Mouse (Mus musculus) limb, embryonic 14.5 days (tissue): ENCODE measurements around the gene Tent2. TPM values are rescaled to one million over a fixed set of nuclear protein-coding genes. Genes with fewer than 3 reads are reported as not detected.

Experiments
- ATAC-seq: fragments of 200-750 bp; cut with Nextera tagmentation; 2 replicates; pipeline ENCODE4 v1.8.0; 2017; ENCODE audit warnings: low read depth, moderate number of reproducible peaks, moderate TSS enrichment; ENCODE audit not compliant: low FRiP score
- DNase-seq: peaks from one replicate; pipeline ENCODE4 v3.0.0-alpha.2; 2015; ENCODE audit warnings: low spot score
- H3K27ac ChIP-seq: fragments of 300-500 bp; sonication (generic); replicated peaks from 2 replicates; pipeline ENCODE4 v1.5.1; 2014; ENCODE audit warnings: low read depth, mild to moderate bottlenecking, low read length, moderate library complexity, mixed read lengths
- H3K27me3 ChIP-seq: fragments of 300-500 bp; sonication (generic); 2 replicates; pipeline ENCODE4 v1.6.1; 2014; ENCODE audit warnings: low read length, mixed read lengths; ENCODE audit not compliant: control insufficient read depth, insufficient read depth
- H3K36me3 ChIP-seq: fragments of 300-500 bp; sonication (generic); 2 replicates; pipeline ENCODE4 v1.6.1; 2014; ENCODE audit warnings: mild to moderate bottlenecking, low read length, moderate library complexity, mixed read lengths; ENCODE audit not compliant: control insufficient read depth, insufficient read depth
- H3K4me1 ChIP-seq: fragments of 300-500 bp; sonication (generic); 2 replicates; pipeline ENCODE4 v1.6.1; 2014; ENCODE audit warnings: antibody characterized with exemption, low read length, mixed read lengths; ENCODE audit not compliant: control insufficient read depth, insufficient read depth
- H3K4me2 ChIP-seq: fragments of 300-500 bp; sonication (generic); replicated peaks from 2 replicates; pipeline ENCODE4 v1.6.1; 2014; ENCODE audit warnings: low read depth, mild to moderate bottlenecking, low read length, moderate library complexity; ENCODE audit not compliant: severe bottlenecking
- H3K4me3 ChIP-seq: fragments of 300-500 bp; sonication (generic); replicated peaks from 2 replicates; pipeline ENCODE4 v1.5.1; 2014; ENCODE audit warnings: low read length
- H3K9ac ChIP-seq: fragments of 300-500 bp; sonication (generic); 2 replicates; pipeline ENCODE4 v1.6.1; 2014; ENCODE audit warnings: mild to moderate bottlenecking, low read depth, low read length, moderate library complexity; ENCODE audit not compliant: severe bottlenecking
- H3K9me3 ChIP-seq: fragments of 300-500 bp; sonication (generic); 2 replicates; pipeline ENCODE4 v1.6.1; 2016; ENCODE audit warnings: low read length; ENCODE audit not compliant: control insufficient read depth
- POLR2A ChIP-seq: fragments of 200-500 bp; IDR thresholded peaks from 2 replicates; pipeline ENCODE4 v1.8.0; 2012; ENCODE audit warnings: inconsistent platforms, mild to moderate bottlenecking, moderate library complexity, borderline replicate concordance; ENCODE audit not compliant: insufficient read depth, insufficient read length; ENCODE audit errors: extremely low read depth
- WGBS: fragments of 180-500 bp; shearing (Covaris S2); extraction: QIAGEN DNeasy Blood & Tissue Kit; methylation state at CpG from one replicate; pipeline ENCODE4 v1.1.7; 2014; 5-methylcytosine and 5-hydroxymethylcytosine counted together
- polyA plus RNA-seq, 2 experiments: library from polyadenylated mRNA; depleted of rRNA in 1 of 2; stranded (reverse) in 1 of 2; unstranded in 1 of 2; fragments of >200 nt; fragmentation: Nextera tagmentation in 1 of 2; extraction: Ambion mirVana in 1 of 2; gene quantifications; 2 replicates each; pipeline versions ENCODE4 v1.2.1 to v1.2.3; 2012 to 2014

Tent2 gene
- polyA plus RNA-seq, 2 experiments: 74.6 to 76.1 TPM

DNA sequence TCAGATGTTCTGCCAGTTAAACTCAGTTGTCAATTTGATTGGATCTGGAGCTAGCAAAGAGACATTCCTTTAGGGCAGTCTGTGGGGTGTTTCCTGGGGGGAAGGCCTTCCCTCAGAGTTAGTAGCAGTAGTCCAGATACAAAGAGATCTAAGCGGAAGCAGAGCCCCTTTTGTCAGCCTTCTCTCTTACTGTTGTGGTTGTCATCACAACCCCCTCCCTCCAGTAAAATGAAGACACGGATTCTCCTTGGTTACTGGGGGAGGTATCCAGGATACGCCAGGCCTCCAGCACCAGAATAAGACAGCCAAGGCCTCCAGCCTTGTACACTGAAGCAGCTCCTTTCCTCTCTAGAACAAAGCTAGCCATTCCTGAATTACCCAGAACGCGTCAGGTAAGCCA, 63.2 kb downstream of the Tent2 start:
- H3K4me1 ChIP-seq: no peaks in the 10 kb centered on the region
- no peak overlapping the region for H3K4me3 ChIP-seq
- H3K36me3 ChIP-seq: no peaks in the 10 kb centered on the region
- no peak overlapping the region for H3K4me2 ChIP-seq
- ATAC-seq (no peak), DNase-seq (no peak)
- H3K27ac ChIP-seq: no peak overlapping the region
- H3K9ac ChIP-seq: no peak overlapping the region
- WGBS: 86% methylated on average over 5 of the region's 5 CpGs
- no peaks in the 10 kb centered on the region for H3K9me3 ChIP-seq
- no peaks in the 10 kb centered on the region for H3K27me3 ChIP-seq
- no peak for TF ChIP-seq POLR2A

DNA sequence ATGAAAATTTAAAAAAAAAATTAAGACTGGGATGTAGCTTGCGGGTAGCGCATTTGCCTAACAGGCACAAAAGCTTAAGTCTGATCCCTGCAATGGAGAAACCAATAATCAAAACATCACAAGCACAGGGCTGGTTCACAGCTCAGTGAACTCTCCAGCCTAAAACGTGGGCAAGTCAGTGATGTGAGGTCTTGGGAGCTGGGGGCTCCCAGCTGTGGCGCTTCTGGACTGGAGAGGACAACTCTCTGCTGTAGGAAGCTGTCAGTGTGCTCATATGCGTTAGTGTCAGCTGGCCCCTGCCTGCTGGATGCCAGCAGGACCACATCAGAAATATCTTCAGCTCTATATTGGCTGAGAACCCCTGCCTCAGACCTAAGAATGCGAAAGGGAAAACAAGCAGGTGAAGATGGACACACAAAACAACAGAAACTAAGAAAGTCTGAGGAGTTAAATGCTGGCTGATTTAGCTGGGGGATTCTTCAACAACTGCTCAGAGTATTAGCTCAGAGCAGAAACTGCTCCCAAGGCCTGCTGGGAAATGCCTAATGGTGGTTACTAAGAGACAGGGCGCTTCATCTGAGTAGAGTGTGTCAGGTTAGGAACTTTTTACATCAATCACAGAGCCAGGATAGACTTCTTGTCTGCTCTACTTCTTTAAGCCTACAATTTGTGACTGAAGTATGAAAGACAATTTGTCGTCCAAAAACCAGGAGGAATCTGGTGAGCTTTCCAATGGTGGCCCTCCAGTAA, 63.9 kb downstream of the Tent2 start:
- no peak overlapping the region for H3K4me2 ChIP-seq
- WGBS: 75% methylated on average over 8 of the region's 8 CpGs
- no peak for TF ChIP-seq POLR2A
- DNase-seq (no peak), ATAC-seq (no peak)
- no peaks in the 10 kb centered on the region for H3K9me3 ChIP-seq
- no peaks in the 10 kb centered on the region for H3K4me1 ChIP-seq
- H3K9ac ChIP-seq: no peak overlapping the region
- H3K27me3 ChIP-seq: no peaks in the 10 kb centered on the region
- no peak overlapping the region for H3K27ac ChIP-seq
- no peak overlapping the region for H3K4me3 ChIP-seq
- H3K36me3 ChIP-seq: no peaks in the 10 kb centered on the region

GRCm38 (mm10) chr13:93122321-93122720, 69.9 kb downstream of the Tent2 start:
- Histone ChIP-seq H3K36me3 (no peaks in the 10 kb centered on the region), H3K9me3 (no peaks in the 10 kb centered on the region), H3K4me1 (no peaks in the 10 kb centered on the region), H3K9ac (no peak overlapping the region), H3K27ac (no peak overlapping the region), H3K4me2 (no peak overlapping the region), H3K27me3 (no peaks in the 10 kb centered on the region), H3K4me3 (no peak overlapping the region)
- no peak for ATAC-seq
- 91% methylated on average over 9 of the region's 9 CpGs for WGBS
- no peak for TF ChIP-seq POLR2A
- DNase-seq: no peak

DNA sequence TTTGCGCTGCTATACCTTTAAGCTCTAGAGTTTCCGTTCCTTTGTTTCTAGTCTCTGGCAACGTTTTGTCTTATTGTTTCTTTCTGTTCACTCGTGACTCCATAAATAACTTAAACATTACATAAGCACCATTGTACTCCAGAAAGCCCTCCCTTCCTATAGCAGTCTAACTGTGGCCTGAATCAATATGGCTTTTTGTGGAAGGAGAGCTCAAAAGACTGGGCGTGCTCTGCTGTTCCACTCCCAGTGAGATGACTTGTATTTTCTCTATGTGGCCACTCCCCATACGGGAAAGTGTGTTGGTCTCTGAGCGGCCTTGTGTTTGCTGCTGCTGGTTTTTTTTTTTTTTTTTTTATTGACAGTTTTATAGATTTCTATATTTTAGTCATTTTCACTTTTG, 74.9 kb downstream of the Tent2 start:
- DNase-seq: no peak
- WGBS: 72% methylated on average over 7 of the region's 7 CpGs
- Histone ChIP-seq H3K4me3 (no peak overlapping the region), H3K9me3 (no peaks in the 10 kb centered on the region), H3K27ac (no peak overlapping the region), H3K4me2 (no peak overlapping the region), H3K9ac (no peak overlapping the region), H3K27me3 (no peaks in the 10 kb centered on the region), H3K4me1 (no peaks in the 10 kb centered on the region), H3K36me3 (no peaks in the 10 kb centered on the region)
- no peak for TF ChIP-seq POLR2A
- ATAC-seq: no peak

- Histone ChIP-seq H3K4me3 (no peak overlapping the region), H3K9ac (no peak overlapping the region), H3K27me3 (no peaks in the 10 kb centered on the region), H3K4me1 (no peaks in the 10 kb centered on the region), H3K4me2 (no peak overlapping the region), H3K27ac (no peak overlapping the region), H3K36me3 (no peaks in the 10 kb centered on the region), H3K9me3 (no peaks in the 10 kb centered on the region)
- TF ChIP-seq POLR2A: no peak
- 90% methylated on average over 4 of the region's 4 CpGs for WGBS
- no peak for DNase-seq
- ATAC-seq: no peak
Measured at GRCm38 (mm10) chr13:93102340-93103090, 89.7 kb downstream of the Tent2 start.
